Comparison of ENCODE assay signal across 21 mouse cellular contexts in the genomic region with DNA sequence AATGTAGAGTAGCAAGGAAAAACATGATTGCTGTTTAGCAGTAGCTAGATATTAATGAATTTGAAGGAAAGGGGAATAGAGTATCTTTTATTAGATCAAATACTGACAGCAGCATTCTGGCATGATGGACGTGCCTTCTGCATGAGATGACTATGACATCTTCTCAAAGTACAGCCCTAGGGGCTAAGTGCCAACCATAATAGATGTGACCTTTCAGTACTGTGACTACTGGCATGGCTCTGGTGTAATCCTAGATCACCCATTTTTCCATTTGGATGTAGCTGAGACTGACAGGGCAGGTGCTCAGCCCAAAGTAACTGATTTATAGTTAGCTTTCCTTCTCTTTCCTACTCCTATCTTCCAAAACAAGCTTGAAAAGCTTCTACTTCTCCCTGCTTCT. TPM values are rescaled to one million over a fixed set of nuclear protein-coding genes. Genes with fewer than 3 reads are reported as not detected.
DNase-seq lines count a peak whose midpoint lies in the region; ATAC-seq and TF ChIP-seq lines count a peak whose summit lies in the region.
"Had no signal": no experiment of that assay in that cellular context is flagged by ENCODE, and none has a peak within 500 bp of the region (broad histone marks: within the 10 kb centered on the region; RNA-seq: fewer than 3 reads in every experiment).

No protein-coding gene starts in this region.

- no peaks in the 10 kb centered on the region for H3K4me1 ChIP-seq in hindbrain, embryonic 13.5 days (replicated peaks)
- H3K4me1 ChIP-seq: forebrain, embryonic 15.5 days; liver, embryonic 12.5 days had no signal

- no peak overlapping the region for H3ac ChIP-seq in C2C12 (ENCODE audit: control insufficient read depth, insufficient read length, low read depth)

- H3K9ac ChIP-seq in hindbrain, embryonic 13.5 days, result no peak overlapping the region
- H3K9ac ChIP-seq: forebrain, embryonic 15.5 days; kidney, embryonic 15.5 days; liver, embryonic 12.5 days; lung, embryonic 14.5 days had no signal

- H3K9me3 ChIP-seq in hindbrain, embryonic 13.5 days, result no peaks in the 10 kb centered on the region
- H3K9me3 ChIP-seq: forebrain, embryonic 15.5 days; kidney, embryonic 15.5 days; liver, embryonic 12.5 days had no signal

- no peaks in the 10 kb centered on the region for H3K36me3 ChIP-seq in C2C12 (ENCODE audit: control insufficient read depth, insufficient read depth)
- H3K36me3 ChIP-seq in hindbrain, embryonic 13.5 days, result no peaks in the 10 kb centered on the region
- H3K36me3 ChIP-seq: forebrain, embryonic 15.5 days; kidney, embryonic 15.5 days; liver, embryonic 12.5 days had no signal

- H3K4me2 ChIP-seq in hindbrain, embryonic 13.5 days, result no peak overlapping the region
- H3K4me2 ChIP-seq: forebrain, embryonic 15.5 days; kidney, embryonic 15.5 days; liver, embryonic 12.5 days; lung, embryonic 14.5 days had no signal

- H3K79me2 ChIP-seq in C2C12 (ENCODE audit: control insufficient read depth, insufficient read depth), result no peaks in the 10 kb centered on the region

- TF ChIP-seq CTCF in C2C12 (IDR thresholded peaks at IDR 0.05; ENCODE audit: control insufficient read depth, insufficient read depth, insufficient read length), result no peak

- H3K4me3 ChIP-seq in C2C12 (ENCODE audit: insufficient read depth, poor library complexity, severe bottlenecking), result no peak overlapping the region
- no peak overlapping the region for H3K4me3 ChIP-seq in hindbrain, embryonic 13.5 days
- H3K4me3 ChIP-seq: erythroblast, embryonic 14.5 days; forebrain, embryonic 15.5 days; kidney, embryonic 15.5 days; liver, embryonic 12.5 days had no signal

- no peaks in the 10 kb centered on the region for H3K79me3 ChIP-seq in C2C12 (ENCODE audit: low read depth)

- no peaks in the 10 kb centered on the region for H3K27me3 ChIP-seq in C2C12 (ENCODE audit: control insufficient read depth, insufficient read depth, insufficient read length)
- H3K27me3 ChIP-seq in hindbrain, embryonic 13.5 days, result no peaks in the 10 kb centered on the region
- H3K27me3 ChIP-seq: forebrain, embryonic 15.5 days; kidney, embryonic 15.5 days; liver, embryonic 12.5 days had no signal

- H3K27ac ChIP-seq in hindbrain, embryonic 13.5 days, result no peak overlapping the region
- H3K27ac ChIP-seq: forebrain, embryonic 15.5 days; liver, embryonic 12.5 days; stomach, postnatal 0 days had no signal

- DNase-seq in adrenal gland, postnatal 14 days, result peak; percentile 33
- DNase-seq in adrenal gland, adult 8-10 months, result no peak
- peak; percentile 53 for DNase-seq in kidney, adult 9 months
- no peak for DNase-seq in kidney, postnatal 14 days
- DNase-seq in gastrocnemius, postnatal 25 days, result peak; percentile 52
- DNase-seq: cerebellum, adult 9-10 months; right cerebral cortex, postnatal 4 days had no signal

- 76% methylated on average over 1 of the region's 1 CpGs for WGBS in hindbrain, embryonic 13.5 days

- ATAC-seq in hindbrain, embryonic 13.5 days (ENCODE audit: low FRiP score), result no peak
- no peak for ATAC-seq in CD4-positive, CD25-positive, alpha-beta regulatory T cell, adult 4 months
- ATAC-seq: forebrain, embryonic 15.5 days had no signal

TF ChIP-seq in C2C12, 6 proteins besides CTCF, POLR2A, EP300 and RAD21:
- TF ChIP-seq USF1 (IDR thresholded peaks at IDR 0.05; ENCODE audit: low read depth) (no peak), MYOG (IDR thresholded peaks at IDR 0.05; ENCODE audit: control insufficient read depth, extremely low read depth, insufficient read length) (no peak), CEBPB (IDR thresholded peaks at IDR 0.05; ENCODE audit: low read depth) (no peak), MYOD1 (IDR thresholded peaks at IDR 0.05; ENCODE audit: control insufficient read depth, insufficient read length, low read depth) (peak; percentile 97), FOSL1 (IDR thresholded peaks at IDR 0.05; ENCODE audit: insufficient read depth, low read length, poor library complexity, severe bottlenecking) (no peak)

RNA-seq across cellular contexts. Expression of a gene that starts 20.6 kb away (rescaled TPM):
- 1.9 and 2.7 TPM in 2 replicates for total RNA-seq in adrenal gland, postnatal 14 days (2021)
- total RNA-seq in adrenal gland, adult 8-10 months (2022), result under 1 TPM in 1 of 4 experiments, not detected in 3; 0.24 TPM
- polyA plus RNA-seq in C2C12 (2012; fragmentation: generic; extraction: Trizol), result 0.04 TPM
- total RNA-seq in gastrocnemius, postnatal 25 days (2021), result under 1 TPM in 1 of 2 experiments, not detected in 1; 0.33 TPM
- polyA plus RNA-seq in hindbrain, embryonic 13.5 days (2015; fragmentation: Nextera tagmentation; extraction: Ambion mirVana), result not detected in 2 replicates
- not detected for polyA plus RNA-seq in CD4-positive, CD25-positive, alpha-beta regulatory T cell, adult 4 months (2017; shearing (Covaris generic))
- total RNA-seq: heart, adult 8-10 months; layer of hippocampus, adult 18-20 months; layer of hippocampus, postnatal 25 days; left cerebral cortex, postnatal 25 days had no signal
- polyA plus RNA-seq: forebrain, embryonic 15.5 days; heart, embryonic 16.5 days; lung, embryonic 14.5 days had no signal

Comparison
In these comparisons a context has a peak if more than half of its experiments do, and no peak if none do; other contexts are left out.
1. DNase-seq: peak in adrenal gland, postnatal 14 days (single experiment), kidney, adult 9 months (single experiment) and gastrocnemius, postnatal 25 days (single experiment); none in adrenal gland, adult 8-10 months (single experiment) and kidney, postnatal 14 days (single experiment).